Mouse (Mus musculus) frontal cortex, postnatal 36 days (tissue): ENCODE data around the gene Aldh1l1.
"Not testable (repeated sequence)": the region's sequence is repeated elsewhere in the genome, so short reads cannot be mapped to it uniquely, and the experiment has no call there.

ENCODE experiments used
- DNase-seq, 2 experiments: peaks; one replicate each; pipeline ENCODE4 v3.0.0; 2022; ENCODE audit warnings: low spot score in 2 of 2

Aldh1l1 gene

GRCm38 (mm10) chr6:90619936-90620335 is 133.7 kb downstream of the Aldh1l1 start:
- no peak for DNase-seq

- no peak for DNase-seq
Observed at GRCm38 (mm10) chr6:90620791-90621583, 134.8 kb downstream of the Aldh1l1 start.

DNA sequence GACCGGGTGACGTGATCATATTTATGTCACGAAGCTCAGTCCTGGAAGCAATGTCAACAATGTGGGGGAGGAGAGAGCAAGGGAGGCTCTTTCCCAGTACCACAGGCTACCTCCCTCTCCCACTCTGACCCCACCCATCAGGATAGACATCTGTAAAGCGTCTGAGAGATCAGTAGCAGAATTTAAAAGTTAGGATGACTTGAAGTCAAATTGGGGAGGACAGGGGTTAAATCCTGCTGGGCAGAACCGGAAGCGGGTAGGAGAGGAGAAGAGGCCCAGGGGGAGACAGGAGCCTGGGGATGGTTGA is 135.3 kb downstream of the Aldh1l1 start:
- no peak for DNase-seq

DNA sequence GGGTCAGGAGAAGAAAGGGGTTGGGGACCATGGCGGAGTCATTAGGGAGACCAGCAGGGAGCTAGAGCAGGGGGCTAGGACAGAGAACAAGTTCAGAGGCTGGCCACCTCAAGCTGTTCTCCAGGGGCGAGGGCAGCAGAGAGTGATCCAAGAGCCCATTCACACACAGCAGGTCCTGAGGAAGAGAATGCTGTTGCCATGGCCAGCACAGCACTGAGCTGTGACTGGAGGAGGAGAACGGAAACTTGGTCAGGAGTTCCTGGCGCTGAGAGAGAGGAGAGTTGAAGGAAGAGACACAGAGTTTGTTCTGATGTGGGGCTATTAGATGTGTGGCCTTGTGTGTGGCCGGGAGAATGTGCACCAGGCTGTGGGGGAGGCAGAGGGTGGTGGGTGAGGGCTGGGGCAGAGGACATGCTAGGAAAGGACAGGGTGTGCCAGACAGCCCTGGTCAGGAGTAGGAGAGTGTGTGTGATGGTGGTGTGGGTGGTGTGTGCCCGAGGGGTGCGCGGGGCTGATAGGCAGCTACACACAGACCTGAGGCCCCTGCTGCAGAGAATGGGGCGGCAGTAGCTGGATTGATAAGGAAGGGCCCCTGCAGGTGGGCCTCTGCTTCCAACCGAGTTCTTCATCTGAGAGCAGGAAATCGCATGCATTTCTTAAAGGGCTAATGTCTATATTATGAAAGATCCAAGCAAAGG is 136.7 kb downstream of the Aldh1l1 start:
- no peak for DNase-seq

DNA sequence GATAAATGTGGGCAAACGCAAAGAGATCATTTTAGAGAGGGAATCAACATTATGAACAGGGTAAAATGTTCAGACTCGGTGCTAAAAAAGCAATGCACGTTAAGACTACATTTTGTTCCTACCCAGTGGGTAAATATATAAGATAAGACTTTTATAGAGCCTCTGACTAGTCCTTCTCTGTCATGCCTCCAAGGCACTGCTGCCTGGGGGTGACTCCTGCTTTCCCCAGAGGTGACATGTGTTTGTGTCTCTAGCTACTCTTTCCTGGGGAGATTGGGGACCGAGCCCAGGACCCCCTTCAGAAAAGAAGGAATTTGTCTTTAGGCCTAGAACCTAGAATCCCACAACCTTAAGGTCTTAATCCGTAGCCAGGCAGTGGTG is 137.2 kb downstream of the Aldh1l1 start:
- no peak for DNase-seq

DNA sequence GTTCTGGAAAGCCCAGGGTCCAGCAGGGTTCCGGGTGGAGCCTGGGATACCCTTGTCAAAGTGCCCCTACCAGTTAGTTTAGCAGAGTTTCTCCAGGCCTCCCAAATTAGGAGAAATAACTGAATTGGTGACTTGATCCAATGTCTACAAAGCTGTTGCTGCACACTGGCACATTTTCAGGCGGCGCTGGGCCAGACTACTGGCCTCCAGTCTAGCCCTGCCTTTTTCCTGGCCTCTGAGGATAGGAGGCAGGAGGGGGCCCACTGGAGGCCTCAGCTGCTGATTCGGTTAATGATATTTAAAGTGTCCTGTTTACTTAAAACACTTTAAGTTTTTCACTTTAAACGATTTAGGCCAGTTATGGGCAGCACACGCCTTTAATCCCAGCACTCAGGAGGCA is 138.0 kb downstream of the Aldh1l1 start:
- DNase-seq: no peak

GRCm38 (mm10) chr6:90624733-90625132 is 138.5 kb downstream of the Aldh1l1 start:
- no peak for DNase-seq

DNA sequence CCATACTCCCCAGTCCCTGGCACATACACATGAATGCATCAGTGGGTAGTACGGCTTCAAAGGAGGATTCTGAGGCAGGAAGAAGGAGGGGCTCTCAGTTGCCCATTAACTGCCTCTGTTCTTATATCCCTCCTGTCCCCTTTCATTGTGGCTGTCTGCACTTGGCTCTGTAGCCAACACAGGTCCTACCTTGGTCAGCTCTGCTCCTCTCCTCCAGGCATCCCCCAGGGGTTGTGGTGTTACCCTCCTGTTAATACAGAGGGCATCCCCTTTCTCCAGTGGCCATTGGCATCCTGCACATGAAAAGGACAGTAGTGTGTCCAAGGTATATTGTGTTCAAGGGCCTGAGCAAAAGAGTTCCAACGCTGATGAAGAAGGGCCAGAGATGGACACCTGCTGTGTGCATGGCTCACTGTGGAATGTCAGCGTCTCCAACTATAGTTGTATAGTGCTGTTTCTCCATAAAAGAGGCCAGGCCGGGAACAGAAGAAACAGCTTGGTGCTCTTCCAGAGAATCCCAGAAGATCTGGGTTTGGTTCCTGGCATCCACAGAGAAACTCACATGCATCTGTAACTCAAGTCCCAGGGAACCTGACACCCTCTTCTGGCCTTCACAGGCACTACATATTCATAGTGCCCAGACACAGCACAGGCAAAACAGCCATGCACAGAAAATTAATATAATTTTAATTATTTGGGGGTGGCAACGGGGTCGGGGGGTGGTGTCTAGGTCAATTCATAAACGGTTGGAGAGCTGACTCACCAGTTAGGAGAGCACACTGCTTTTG is 139.2 kb downstream of the Aldh1l1 start:
- DNase-seq: no peak

DNA sequence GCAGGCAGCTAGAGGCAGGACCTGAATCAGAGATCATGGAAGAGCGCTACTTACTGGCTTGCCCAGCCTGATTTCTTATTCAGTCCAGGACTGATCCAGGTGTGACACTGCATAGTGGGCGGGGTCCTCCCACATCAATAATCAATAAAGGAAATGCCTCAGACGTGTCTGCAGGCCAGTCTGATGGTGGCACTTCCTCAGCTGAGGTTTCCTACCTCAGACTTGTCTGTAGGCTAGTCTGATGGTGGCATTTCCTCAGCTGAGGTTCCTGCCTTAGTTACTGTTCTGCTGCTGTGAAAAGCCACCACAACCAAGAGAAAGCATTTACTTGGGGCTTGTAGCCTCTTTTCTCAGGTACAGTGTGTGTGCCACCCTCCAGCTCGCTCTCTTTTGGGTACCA is 141.3 kb downstream of the Aldh1l1 start:
- no peak for DNase-seq

- no peak for DNase-seq
Observed at GRCm38 (mm10) chr6:90629506-90629905, 143.3 kb downstream of the Aldh1l1 start.

DNA sequence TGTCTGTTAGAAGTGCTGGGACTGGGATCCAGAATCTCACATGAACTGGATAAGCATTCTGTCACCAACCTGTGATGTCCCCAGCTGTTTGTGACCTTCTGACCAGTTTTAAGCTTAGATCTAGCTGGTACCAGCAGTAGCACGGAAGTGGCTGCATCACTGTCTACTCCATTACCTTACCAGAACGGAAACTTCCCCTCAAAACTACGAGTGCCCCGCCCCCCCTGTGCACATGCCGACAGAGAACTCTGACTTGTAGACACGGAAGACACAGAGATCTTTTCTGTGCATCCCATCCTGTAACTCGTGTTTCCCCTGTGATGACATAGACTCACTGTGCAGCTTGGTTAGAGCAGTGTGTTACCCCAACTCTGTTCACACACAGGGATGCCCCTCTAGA is 144.2 kb downstream of the Aldh1l1 start:
- DNase-seq: no peak

DNA sequence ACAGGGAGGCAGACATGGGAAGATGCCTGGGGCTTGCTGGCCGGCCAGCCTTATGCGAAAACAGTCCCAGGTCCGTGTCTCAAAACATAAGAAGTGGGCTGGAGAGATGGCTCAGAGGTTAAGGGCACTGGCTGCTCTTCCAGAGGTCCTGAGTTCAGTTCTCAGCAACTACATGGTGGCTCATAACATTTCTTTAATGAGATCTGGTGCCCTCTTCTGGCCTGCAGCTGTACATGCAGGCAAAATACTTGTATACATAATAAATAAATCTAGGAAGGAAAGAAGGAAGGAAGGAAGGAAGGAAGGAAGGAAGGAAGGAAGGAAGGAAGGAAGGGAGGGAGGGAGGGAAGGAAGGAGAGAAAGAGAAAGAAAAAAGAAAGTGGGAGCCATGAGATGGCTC is 146.3 kb downstream of the Aldh1l1 start:
- not testable (repeated sequence) for DNase-seq

- DNase-seq: no peak
Observed at GRCm38 (mm10) chr6:90635081-90635480, 148.9 kb downstream of the Aldh1l1 start.

DNA sequence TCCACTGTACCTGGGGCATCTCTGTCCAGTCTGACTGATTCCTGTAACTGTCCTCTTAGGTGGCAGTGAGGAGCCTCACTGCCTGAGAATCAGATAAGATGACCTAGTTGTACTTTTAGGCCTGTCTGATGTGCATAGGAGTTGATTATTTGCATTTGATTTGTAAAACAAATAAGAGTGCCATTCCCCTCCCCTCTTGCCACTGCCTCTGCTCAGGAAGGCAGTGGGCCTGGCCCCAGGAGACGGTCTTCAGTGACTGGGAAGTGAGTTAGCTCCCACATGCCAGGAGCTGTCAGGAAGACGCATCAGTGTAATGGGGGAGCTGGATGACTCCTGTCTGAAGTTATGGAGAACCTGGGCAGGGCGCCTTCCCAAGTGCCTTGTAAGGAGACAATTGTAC is 149.4 kb downstream of the Aldh1l1 start:
- no peak for DNase-seq

- DNase-seq: no peak
Observed at GRCm38 (mm10) chr6:90643057-90643456, 156.8 kb downstream of the Aldh1l1 start.

- no peak for DNase-seq
Observed at GRCm38 (mm10) chr6:90644965-90645364, 158.7 kb downstream of the Aldh1l1 start.

DNA sequence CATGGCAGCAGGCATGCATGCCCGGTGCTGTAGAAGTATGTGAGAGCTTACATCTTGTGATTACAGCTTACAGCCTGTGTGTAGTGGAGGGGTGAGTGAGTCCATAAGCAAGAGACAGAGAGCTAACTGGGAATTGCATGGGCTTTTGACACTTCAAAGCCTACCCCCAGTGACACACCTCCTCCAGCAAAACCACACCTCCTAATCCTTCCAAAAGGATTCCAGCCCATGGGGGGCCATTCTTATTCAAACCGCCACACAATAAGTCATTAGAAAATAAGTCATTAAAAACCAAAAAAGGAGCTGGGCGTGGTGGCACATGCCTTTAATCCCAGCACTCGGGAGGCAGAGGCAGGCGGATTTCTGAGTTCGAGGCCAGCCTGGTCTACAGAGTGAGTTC is 162.2 kb downstream of the Aldh1l1 start:
- no peak for DNase-seq

DNA sequence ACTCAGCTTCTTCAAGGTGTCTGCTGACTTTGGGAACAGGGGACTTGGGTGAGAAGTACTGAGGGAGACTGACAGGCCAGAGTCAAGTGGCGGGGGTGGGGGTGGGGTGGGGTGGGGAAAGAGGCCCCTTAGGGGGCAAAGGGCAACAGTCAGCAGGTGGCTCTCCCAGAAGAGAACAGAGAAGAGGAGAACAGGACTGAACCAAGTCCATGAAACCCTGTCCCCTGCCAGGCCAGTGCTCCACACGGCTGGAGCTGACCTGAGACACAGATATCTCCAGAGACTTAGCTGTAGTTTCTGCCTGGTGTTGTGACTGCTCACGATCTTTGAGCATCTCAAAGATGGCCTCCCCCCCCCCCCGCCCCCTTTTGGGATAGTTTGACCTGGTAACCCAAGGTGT is 163.1 kb downstream of the Aldh1l1 start:
- no peak for DNase-seq
